Mouse (Mus musculus) kidney, postnatal 14 days (tissue): ENCODE data around the gene Syt6.
"Not testable (repeated sequence)": the region's sequence is repeated elsewhere in the genome, so short reads cannot be mapped to it uniquely, and the experiment has no call there.

Source experiments
- DNase-seq: peaks from one replicate; pipeline ENCODE4 v3.0.0; 2022; ENCODE audit warnings: mixed read lengths

Gene Syt6

GRCm38 (mm10) chr3:103601561-103601960 is 26.5 kb downstream of the Syt6 start:
- no peak for DNase-seq

- DNase-seq: no peak
Observed at GRCm38 (mm10) chr3:103606045-103606597, 31.1 kb downstream of the Syt6 start.

- DNase-seq: no peak
Observed at GRCm38 (mm10) chr3:103606660-103607595, 31.9 kb downstream of the Syt6 start.

GRCm38 (mm10) chr3:103610231-103610630 is 35.2 kb downstream of the Syt6 start:
- no peak for DNase-seq

- DNase-seq: no peak
Observed at GRCm38 (mm10) chr3:103612636-103613355, 37.8 kb downstream of the Syt6 start.

GRCm38 (mm10) chr3:103615621-103616020 is 40.6 kb downstream of the Syt6 start:
- no peak for DNase-seq

- DNase-seq: no peak
Observed at GRCm38 (mm10) chr3:103616981-103617380, 42.0 kb downstream of the Syt6 start.

GRCm38 (mm10) chr3:103620101-103620500 is 45.1 kb downstream of the Syt6 start:
- DNase-seq: no peak

- DNase-seq: no peak
Observed at GRCm38 (mm10) chr3:103623893-103624470, 49.0 kb downstream of the Syt6 start.

- DNase-seq: no peak
Observed at GRCm38 (mm10) chr3:103624591-103625051, 49.6 kb downstream of the Syt6 start.

- no peak for DNase-seq
Observed at GRCm38 (mm10) chr3:103625169-103625568, 50.1 kb downstream of the Syt6 start.

GRCm38 (mm10) chr3:103626481-103626880 is 51.5 kb downstream of the Syt6 start:
- DNase-seq: no peak

- no peak for DNase-seq
Observed at GRCm38 (mm10) chr3:103627661-103628060, 52.6 kb downstream of the Syt6 start.

GRCm38 (mm10) chr3:103633124-103633523 is 58.1 kb downstream of the Syt6 start:
- DNase-seq: no peak

- DNase-seq: no peak
Observed at GRCm38 (mm10) chr3:103633831-103634230, 58.8 kb downstream of the Syt6 start.

GRCm38 (mm10) chr3:103634256-103634655 is 59.2 kb downstream of the Syt6 start:
- DNase-seq: no peak

- DNase-seq: no peak
Observed at GRCm38 (mm10) chr3:103637641-103638040, 62.6 kb downstream of the Syt6 start.

- no peak for DNase-seq
Observed at GRCm38 (mm10) chr3:103640226-103640803, 65.3 kb downstream of the Syt6 start.

GRCm38 (mm10) chr3:103641301-103641700 is 66.3 kb downstream of the Syt6 start:
- DNase-seq: no peak

GRCm38 (mm10) chr3:103645968-103646367 is 70.9 kb downstream of the Syt6 start, which contains the start of gene Atg4a-ps:
Gene Atg4a-ps (minus strand): TSS chr3:103646068.
- DNase-seq: not testable (repeated sequence)

- no peak for DNase-seq
Observed at GRCm38 (mm10) chr3:103647164-103647867, 72.3 kb downstream of the Syt6 start.

GRCm38 (mm10) chr3:103648486-103648885 is 73.5 kb downstream of the Syt6 start:
- no peak for DNase-seq
